Mouse (Mus musculus) testis, adult 2 months (tissue): ENCODE results near the gene Rras2. TPM values are rescaled to one million over a fixed set of nuclear protein-coding genes. Genes with fewer than 3 reads are reported as not detected.

Experiments used
- H3K27ac ChIP-seq: fragments of 200-500 bp; 2 replicates; pipeline ENCODE4 v1.5.1; 2012; ENCODE audit warnings: low read depth, low read length; ENCODE audit not compliant: control insufficient read depth, insufficient read depth
- H3K27me3 ChIP-seq: fragments of 200-500 bp; 2 replicates; pipeline ENCODE4 v1.6.1; 2012; ENCODE audit warnings: mild to moderate bottlenecking, low read length, moderate library complexity; ENCODE audit not compliant: control insufficient read depth, insufficient read depth
- H3K36me3 ChIP-seq: fragments of 200-500 bp; 2 replicates; pipeline ENCODE4 v1.6.1; 2012; ENCODE audit warnings: mild to moderate bottlenecking, low read length; ENCODE audit not compliant: control insufficient read depth, insufficient read depth
- H3K4me1 ChIP-seq: fragments of 200-500 bp; 2 replicates; pipeline ENCODE4 v1.6.1; 2012; ENCODE audit warnings: low read length; ENCODE audit not compliant: control insufficient read depth, insufficient read depth
- H3K4me3 ChIP-seq: fragments of 200-500 bp; 2 replicates; pipeline ENCODE4 v1.5.1; 2012; ENCODE audit warnings: low read depth, mild to moderate bottlenecking, low read length, moderate library complexity, mixed read lengths; ENCODE audit not compliant: control insufficient read depth
- CTCF ChIP-seq: fragments of 200-500 bp; IDR thresholded peaks from 2 replicates; pipeline ENCODE4 v1.5.1; 2012; ENCODE audit warnings: low read depth, mild to moderate bottlenecking, inconsistent platforms, low read length, moderate library complexity; ENCODE audit not compliant: control insufficient read depth, insufficient read depth, insufficient replicate concordance
- POLR2A ChIP-seq: fragments of 200-500 bp; IDR thresholded peaks from 2 replicates; pipeline ENCODE4 v1.6.1; 2012; ENCODE audit warnings: low read depth, mild to moderate bottlenecking, inconsistent platforms, low read length, moderate library complexity; ENCODE audit not compliant: control insufficient read depth
- polyA plus RNA-seq: library from polyadenylated mRNA; depleted of rRNA; stranded (reverse); fragments of >200 nt; gene quantifications from 2 replicates; pipeline ENCODE4 v1.2.3, GENCODE M21; 2012

The Rras2 gene
- polyA plus RNA-seq, 1 experiment: 5.4 TPM

GRCm38 (mm10) chr7:114065407-114066185 lies 52.0 kb downstream of the Rras2 start:
- Histone ChIP-seq H3K4me3 (no peak overlapping the region), H3K27ac (no peak overlapping the region), H3K4me1 (no peaks in the 10 kb centered on the region), H3K36me3 (no peaks in the 10 kb centered on the region), H3K27me3 (no peaks in the 10 kb centered on the region)
- TF ChIP-seq POLR2A (no peak), CTCF (no peak)

DNA sequence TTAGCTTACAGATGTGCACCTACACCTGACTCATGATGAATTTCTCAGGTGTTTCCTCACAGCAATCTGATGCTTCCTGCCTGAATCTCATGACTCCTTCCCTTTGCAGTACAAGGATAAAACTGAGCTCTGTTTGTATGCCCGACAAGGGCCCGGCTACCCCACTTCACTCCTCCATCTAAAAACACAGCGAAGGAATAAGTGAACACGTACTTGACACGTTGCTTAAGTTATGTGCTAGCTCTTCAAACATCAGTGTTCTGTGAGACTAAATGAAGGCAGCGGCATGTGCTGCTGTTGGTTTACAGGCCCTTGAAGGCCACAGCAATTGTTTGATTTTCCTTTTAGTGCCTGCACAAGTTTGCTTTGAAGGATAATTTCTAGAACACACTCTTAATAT lies 53.6 kb downstream of the Rras2 start:
- Histone ChIP-seq H3K36me3 (no peaks in the 10 kb centered on the region), H3K4me3 (no peak overlapping the region), H3K27ac (no peak overlapping the region), H3K27me3 (no peaks in the 10 kb centered on the region), H3K4me1 (no peaks in the 10 kb centered on the region)
- TF ChIP-seq CTCF (no peak), POLR2A (no peak)

GRCm38 (mm10) chr7:114063534-114063933 lies 54.0 kb downstream of the Rras2 start:
- no peak overlapping the region for H3K27ac ChIP-seq

GRCm38 (mm10) chr7:114062451-114062850 lies 55.1 kb downstream of the Rras2 start:
- no peaks in the 10 kb centered on the region for H3K27me3 ChIP-seq
- H3K27ac ChIP-seq: no peak overlapping the region
- H3K4me3 ChIP-seq: no peak overlapping the region
- no peaks in the 10 kb centered on the region for H3K36me3 ChIP-seq
- TF ChIP-seq POLR2A (no peak), CTCF (no peak)
- no peaks in the 10 kb centered on the region for H3K4me1 ChIP-seq

More at GRCm38 (mm10) chr7:114063534-114063933, 54.0 kb downstream of the Rras2 start:
- TF ChIP-seq POLR2A (no peak), CTCF (no peak)
- H3K36me3 ChIP-seq: no peaks in the 10 kb centered on the region
- H3K27me3 ChIP-seq: no peaks in the 10 kb centered on the region
- H3K4me1 ChIP-seq: no peaks in the 10 kb centered on the region
- H3K4me3 ChIP-seq: no peak overlapping the region

GRCm38 (mm10) chr7:114060445-114060844 lies 57.1 kb downstream of the Rras2 start:
- TF ChIP-seq POLR2A: no peak
- TF ChIP-seq CTCF: no peak
- H3K4me3 ChIP-seq: no peak overlapping the region

DNA sequence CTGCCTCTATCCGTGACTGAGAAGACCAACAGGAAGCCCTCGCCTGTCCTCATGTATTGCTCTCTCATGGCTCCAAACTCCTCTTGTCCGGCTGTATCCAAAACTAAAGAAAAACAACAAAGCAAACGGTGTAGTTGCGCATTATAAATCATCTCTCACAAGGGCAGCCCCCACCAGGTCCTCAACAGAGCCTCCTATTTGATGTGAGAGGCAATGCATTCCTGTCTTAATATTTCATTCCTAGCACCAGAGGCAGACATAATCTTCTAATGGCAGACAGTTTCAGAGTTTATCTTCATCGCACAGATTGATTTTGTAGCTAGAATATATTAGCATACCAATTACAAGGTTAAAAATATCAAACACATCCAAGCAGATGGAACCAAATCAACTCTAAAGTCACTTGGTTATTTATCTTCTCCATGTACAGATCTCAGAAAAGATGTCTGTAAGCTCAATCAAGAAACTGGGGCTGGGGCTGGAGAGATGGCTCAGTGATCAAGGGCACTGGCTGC lies 58.6 kb downstream of the Rras2 start:
- Histone ChIP-seq H3K4me1 (no peaks in the 10 kb centered on the region), H3K27me3 (no peaks in the 10 kb centered on the region), H3K36me3 (no peaks in the 10 kb centered on the region), H3K27ac (no peak overlapping the region), H3K4me3 (no peak overlapping the region)
- TF ChIP-seq CTCF: no peak
- TF ChIP-seq POLR2A: no peak

More at GRCm38 (mm10) chr7:114060445-114060844, 57.1 kb downstream of the Rras2 start:
- Histone ChIP-seq H3K36me3 (no peaks in the 10 kb centered on the region), H3K27ac (no peak overlapping the region), H3K27me3 (no peaks in the 10 kb centered on the region), H3K4me1 (no peaks in the 10 kb centered on the region)

DNA sequence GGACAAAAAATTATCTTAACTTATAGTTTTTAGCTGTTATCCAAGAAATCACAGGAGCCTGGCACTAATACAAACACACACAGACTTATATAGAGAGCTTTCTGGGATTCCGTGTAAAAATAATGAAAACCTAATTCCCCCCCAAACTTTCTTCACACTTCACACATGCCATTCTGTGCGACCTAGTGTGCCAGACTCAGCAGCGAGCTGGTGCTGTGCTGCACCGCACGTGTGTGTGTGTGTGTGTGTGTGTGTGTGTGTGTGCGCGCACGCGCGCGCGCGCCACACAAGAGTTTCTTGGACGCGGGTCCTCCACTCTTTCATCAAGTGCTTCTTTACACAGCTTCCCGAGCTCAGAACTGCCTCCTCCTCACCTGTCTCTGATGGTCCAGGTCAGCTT lies 59.4 kb downstream of the Rras2 start:
- no peaks in the 10 kb centered on the region for H3K36me3 ChIP-seq
- no peak overlapping the region for H3K4me3 ChIP-seq
- TF ChIP-seq CTCF (no peak), POLR2A (no peak)
- H3K27ac ChIP-seq: no peak overlapping the region
- no peaks in the 10 kb centered on the region for H3K4me1 ChIP-seq
- H3K27me3 ChIP-seq: no peaks in the 10 kb centered on the region

DNA sequence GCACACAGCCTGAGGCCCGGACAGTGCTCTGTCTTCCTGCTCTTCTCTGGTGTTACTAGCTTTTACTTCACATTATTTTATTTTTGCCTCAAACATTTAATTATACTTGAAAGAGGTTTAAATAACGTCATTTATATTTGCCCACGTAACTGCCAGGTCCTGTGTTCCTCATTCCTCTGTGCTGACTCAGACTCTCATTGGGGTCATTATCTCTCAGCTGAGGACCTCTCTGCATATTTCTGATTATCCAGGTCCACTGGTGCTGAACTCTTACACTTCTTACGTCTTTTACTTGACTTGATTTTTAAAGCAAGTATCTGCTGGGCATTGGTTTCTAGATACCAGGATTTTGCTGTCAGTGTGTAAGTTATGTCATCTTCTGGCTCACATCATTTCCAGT lies 63.9 kb downstream of the Rras2 start:
- no peak overlapping the region for H3K27ac ChIP-seq
- TF ChIP-seq POLR2A (no peak), CTCF (no peak)

More for the DNA sequence above, 63.9 kb downstream of the Rras2 start:
- Histone ChIP-seq H3K36me3 (no peaks in the 10 kb centered on the region), H3K4me1 (no peaks in the 10 kb centered on the region), H3K4me3 (no peak overlapping the region), H3K27me3 (no peaks in the 10 kb centered on the region)
